Mouse (Mus musculus) heart, embryonic 11.5 days (tissue): ENCODE measurements around the gene Dnajb4. TPM values are rescaled to one million over a fixed set of nuclear protein-coding genes. Genes with fewer than 3 reads are reported as not detected.

Source experiments
- ATAC-seq: fragments of 200-750 bp; cut with Nextera tagmentation; replicated peaks from 2 replicates; pipeline ENCODE4 v1.8.0; 2017; ENCODE audit warnings: moderate library complexity; ENCODE audit not compliant: insufficient number of reproducible peaks, low FRiP score, low TSS enrichment
- H3K27ac ChIP-seq: fragments of 300-500 bp; sonication (generic); 2 replicates; pipeline ENCODE4 v1.5.1; 2014; ENCODE audit warnings: mild to moderate bottlenecking, low read depth, low read length
- H3K27me3 ChIP-seq: fragments of 300-500 bp; sonication (generic); 2 replicates; pipeline ENCODE4 v1.6.1; 2014; ENCODE audit warnings: mild to moderate bottlenecking, low read length, mixed read lengths; ENCODE audit not compliant: control insufficient read depth, insufficient read depth
- H3K36me3 ChIP-seq: fragments of 300-500 bp; sonication (generic); 2 replicates; pipeline ENCODE4 v1.6.1; 2014; ENCODE audit warnings: mild to moderate bottlenecking, low read length, moderate library complexity, mixed read lengths; ENCODE audit not compliant: control insufficient read depth, insufficient read depth
- H3K4me1 ChIP-seq: fragments of 300-500 bp; sonication (generic); 2 replicates; pipeline ENCODE4 v1.6.1; 2014; ENCODE audit warnings: low read length; ENCODE audit not compliant: control insufficient read depth, insufficient read depth
- H3K4me2 ChIP-seq: fragments of 300-500 bp; sonication (generic); 2 replicates; pipeline ENCODE4 v1.6.1; 2014; ENCODE audit warnings: mild to moderate bottlenecking, moderate library complexity
- H3K4me3 ChIP-seq: fragments of 300-500 bp; sonication (generic); 2 replicates; pipeline ENCODE4 v1.5.1; 2014; ENCODE audit warnings: low read depth, low read length
- H3K9ac ChIP-seq: fragments of 300-500 bp; sonication (generic); 2 replicates; pipeline ENCODE4 v1.6.1; 2014; ENCODE audit warnings: mild to moderate bottlenecking, low read depth, low read length, moderate library complexity
- H3K9me3 ChIP-seq: fragments of 300-500 bp; sonication (generic); replicated peaks from 2 replicates; pipeline ENCODE4 v1.6.1; 2016; ENCODE audit warnings: low read length; ENCODE audit not compliant: control insufficient read depth
- whole genome bisulfite sequencing: fragments of 180-500 bp; shearing (Covaris S2); extraction: QIAGEN DNeasy Blood & Tissue Kit; methylation state at CpG from one replicate; pipeline ENCODE4 v1.1.7; 2014; ENCODE audit not compliant: insufficient replicate concordance; 5-methylcytosine and 5-hydroxymethylcytosine counted together
- polyA plus RNA-seq: library from polyadenylated mRNA; unstranded; fragments of >200 nt; fragmentation: Nextera tagmentation; extraction: Ambion mirVana; gene quantifications from 2 replicates; pipeline ENCODE4 v1.2.1, GENCODE M21; 2014

The Dnajb4 gene
- polyA plus RNA-seq, 1 experiment from 2014 or later, result 46.2 TPM

DNA sequence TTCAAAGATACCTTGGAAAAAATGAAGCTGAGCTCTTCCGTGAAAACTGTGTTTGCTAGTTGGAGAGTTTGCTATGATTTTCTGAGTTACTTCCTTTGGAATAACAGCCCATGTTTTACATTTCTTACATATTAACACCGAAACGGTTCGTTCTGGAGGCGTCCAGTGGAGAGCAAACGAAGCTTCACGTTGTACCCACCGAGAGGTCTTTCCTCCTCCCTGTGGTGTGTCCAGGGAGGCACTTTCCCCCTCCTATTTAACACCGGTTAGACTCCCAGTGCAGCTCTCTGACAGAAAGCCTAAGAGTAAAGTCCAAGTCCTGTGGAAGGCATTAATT, 45.1 kb downstream of the Dnajb4 start:
- H3K9me3 ChIP-seq, result no peaks in the 10 kb centered on the region
- peaks cover 5% of the 10 kb centered on the region; the same call in 1 of the 2 replicates for H3K27me3 ChIP-seq
- H3K9ac ChIP-seq, result peak overlapping the region; percentile 73
- H3K27ac ChIP-seq, result no peak overlapping the region; the same call in 1 of the 2 replicates
- peak overlapping the region; percentile 88 for H3K4me2 ChIP-seq
- 31% methylated on average over 9 of the region's 9 CpGs for WGBS
- H3K36me3 ChIP-seq, result no peaks in the 10 kb centered on the region
- peak overlapping the region; percentile 55 for H3K4me3 ChIP-seq
- H3K4me1 ChIP-seq, result peaks cover 13% of the 10 kb centered on the region; the same call in 1 of the 2 replicates
- no peak for ATAC-seq

DNA sequence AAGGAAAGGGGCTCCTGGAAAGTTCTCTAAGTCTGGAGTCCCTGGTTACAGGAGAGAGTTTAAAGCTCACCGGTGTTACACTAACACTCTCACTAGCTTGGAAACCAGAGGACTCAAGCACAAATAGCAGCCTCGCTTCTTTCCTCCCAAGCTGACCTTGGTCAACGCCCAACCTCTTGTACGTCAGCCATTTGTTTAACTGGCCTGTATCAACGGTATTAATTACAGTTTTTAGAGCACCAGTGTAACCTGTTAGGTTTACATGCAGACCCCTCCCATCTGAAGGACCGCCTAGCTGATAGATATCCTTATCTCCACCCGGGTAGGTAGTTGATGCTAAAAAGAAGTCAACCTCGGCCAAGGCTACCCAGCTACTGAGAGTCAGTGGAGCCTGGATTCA, 46.8 kb downstream of the Dnajb4 start:
- 74% methylated on average over 8 of the region's 8 CpGs for WGBS
- no peak overlapping the region for H3K9ac ChIP-seq
- H3K4me1 ChIP-seq, result peaks cover 13% of the 10 kb centered on the region; the same call in 1 of the 2 replicates
- no peaks in the 10 kb centered on the region for H3K36me3 ChIP-seq
- H3K27me3 ChIP-seq, result peaks cover 5% of the 10 kb centered on the region; the same call in 1 of the 2 replicates
- no peaks in the 10 kb centered on the region for H3K9me3 ChIP-seq
- ATAC-seq, result no peak
- no peak overlapping the region for H3K27ac ChIP-seq
- H3K4me2 ChIP-seq, result no peak overlapping the region
- H3K4me3 ChIP-seq, result no peak overlapping the region

DNA sequence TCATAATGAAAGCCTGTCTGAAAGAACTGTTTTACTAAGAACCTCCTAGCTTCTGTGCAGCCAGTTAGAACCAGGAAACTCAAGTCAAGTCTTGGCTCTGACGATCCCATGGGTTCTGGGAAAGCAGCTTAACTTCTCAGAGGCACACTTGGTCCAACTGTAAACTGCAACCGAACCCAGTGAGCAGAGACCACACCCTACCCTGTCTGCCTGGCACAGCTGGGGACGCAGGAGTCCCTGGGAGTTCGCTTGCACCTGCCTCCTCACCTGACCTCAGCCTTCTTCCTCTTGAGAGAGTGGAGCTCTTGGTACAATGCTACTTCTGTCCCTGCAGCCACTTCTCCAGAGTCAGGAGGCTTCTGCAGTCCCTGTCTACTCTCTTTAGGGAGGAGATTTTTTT, 49.5 kb downstream of the Dnajb4 start:
- no peak overlapping the region for H3K4me3 ChIP-seq
- 68% methylated on average over 4 of the region's 4 CpGs for WGBS
- H3K27me3 ChIP-seq, result peaks cover 5% of the 10 kb centered on the region; the same call in 1 of the 2 replicates
- H3K36me3 ChIP-seq, result no peaks in the 10 kb centered on the region
- 0 out of 2 replicates have a peak, but pooled peaks cover 8% of the 10 kb centered on the region for H3K4me1 ChIP-seq
- no peak overlapping the region for H3K9ac ChIP-seq
- ATAC-seq, result no peak
- no peak overlapping the region for H3K4me2 ChIP-seq
- no peaks in the 10 kb centered on the region for H3K9me3 ChIP-seq
- H3K27ac ChIP-seq, result no peak overlapping the region

DNA sequence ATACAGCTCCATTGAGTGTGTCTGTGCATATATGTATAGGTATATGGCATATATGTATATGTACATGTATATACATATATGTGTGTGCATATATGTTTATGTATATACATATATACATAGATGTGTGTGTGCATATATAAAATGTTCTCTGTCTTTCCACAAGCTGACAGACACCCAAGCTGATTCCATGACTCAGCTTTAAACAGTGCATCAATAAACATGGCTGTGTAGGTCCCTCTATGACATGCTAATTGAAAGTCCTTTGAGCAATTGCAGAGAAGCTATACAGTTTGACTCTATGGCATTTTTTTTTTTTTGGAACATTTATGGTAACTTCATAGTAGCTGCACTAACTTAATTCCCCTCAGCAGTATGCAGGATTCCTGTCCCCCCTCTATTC, 50.8 kb downstream of the Dnajb4 start:
- H3K36me3 ChIP-seq, result no peaks in the 10 kb centered on the region
- no peak overlapping the region for H3K27ac ChIP-seq
- H3K4me2 ChIP-seq, result no peak overlapping the region
- ATAC-seq, result no peak
- 0 out of 2 replicates have a peak, but pooled peaks cover 6% of the 10 kb centered on the region for H3K4me1 ChIP-seq
- no peak overlapping the region for H3K4me3 ChIP-seq
- H3K27me3 ChIP-seq, result no peaks in the 10 kb centered on the region
- H3K9ac ChIP-seq, result no peak overlapping the region
- no peaks in the 10 kb centered on the region for H3K9me3 ChIP-seq

DNA sequence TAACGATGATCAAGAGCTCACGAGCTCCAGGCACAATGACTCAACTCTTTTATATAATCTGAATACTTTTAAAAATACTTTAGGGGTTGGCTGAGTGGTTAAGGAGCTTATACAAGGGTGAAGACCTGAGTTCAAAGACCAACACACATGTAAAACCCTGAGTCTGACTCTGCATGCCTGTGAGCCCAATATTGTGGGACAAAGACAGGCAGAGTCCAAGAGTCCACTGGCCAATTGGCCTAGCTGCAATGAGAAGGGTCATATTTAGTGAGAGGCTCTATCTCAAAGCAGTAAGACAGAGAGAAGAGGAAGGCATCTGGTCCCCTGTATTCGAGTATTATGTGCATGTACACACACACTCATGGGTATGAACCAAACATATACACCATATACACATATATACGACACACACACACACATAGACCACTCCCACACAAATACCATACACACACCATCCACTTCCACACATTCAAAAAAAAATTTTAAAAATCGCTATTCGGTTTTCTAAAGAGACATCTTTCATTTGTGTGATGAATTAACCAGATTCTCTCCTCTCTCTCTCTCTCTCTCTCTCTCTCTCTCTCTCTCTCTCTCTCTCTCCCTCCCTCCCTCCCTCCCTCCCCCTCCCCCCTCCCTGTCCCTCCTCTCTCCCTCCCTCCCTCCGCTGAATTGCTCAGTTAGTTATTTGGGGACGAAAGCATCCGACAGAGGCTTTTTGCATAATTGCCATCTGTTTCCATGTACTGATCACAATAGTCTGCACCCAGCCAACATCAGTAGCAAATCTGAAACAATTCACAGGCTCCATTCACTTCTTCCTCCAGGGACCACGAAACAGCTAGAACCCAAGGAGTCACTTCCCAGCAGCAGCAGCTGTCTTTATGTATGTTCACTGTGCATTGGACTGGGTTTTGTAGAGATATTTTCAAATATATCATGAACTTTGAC, 51.5 kb downstream of the Dnajb4 start:
- no peaks in the 10 kb centered on the region for H3K27me3 ChIP-seq
- no peak overlapping the region for H3K27ac ChIP-seq
- H3K4me2 ChIP-seq, result no peak overlapping the region
- no peak for ATAC-seq
- no peak overlapping the region for H3K4me3 ChIP-seq
- 85% methylated on average over 10 of the region's 10 CpGs for WGBS
- H3K9ac ChIP-seq, result no peak overlapping the region
- H3K36me3 ChIP-seq, result no peaks in the 10 kb centered on the region
- 0 out of 2 replicates have a peak, but pooled peaks cover 6% of the 10 kb centered on the region for H3K4me1 ChIP-seq
- H3K9me3 ChIP-seq, result no peaks in the 10 kb centered on the region

DNA sequence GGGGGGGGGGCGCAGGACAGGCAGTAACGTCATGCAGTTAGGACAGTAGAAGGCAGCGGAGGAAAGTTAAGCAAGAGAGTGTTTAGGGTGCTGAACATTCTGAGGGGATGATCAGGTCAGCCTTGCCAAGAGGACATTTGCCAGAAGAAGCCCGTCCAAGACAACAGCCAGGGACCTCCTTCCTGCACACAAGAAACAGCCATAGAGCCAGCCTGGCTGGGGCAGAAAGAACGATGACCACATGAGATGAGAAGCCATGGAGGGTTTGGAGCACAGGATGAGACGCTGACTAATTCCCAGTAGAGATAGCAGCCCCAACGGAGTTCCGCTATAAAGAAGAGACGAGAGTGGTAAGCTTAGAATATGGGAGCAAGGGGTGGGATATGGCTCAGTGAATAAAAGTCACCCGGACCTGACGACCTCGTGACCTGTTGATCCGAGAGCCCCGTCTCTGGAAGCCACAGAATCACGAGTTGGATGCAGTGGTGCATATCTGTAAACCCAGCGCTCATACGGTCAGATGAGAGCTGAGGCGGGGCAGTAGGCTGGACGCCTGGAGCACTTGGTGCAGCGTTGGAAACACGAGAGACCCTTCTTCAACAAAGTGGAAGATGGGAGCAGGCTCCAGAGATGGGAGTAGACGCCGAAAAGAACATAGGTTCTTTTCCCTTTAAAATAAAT, 53.1 kb downstream of the Dnajb4 start:
- Histone ChIP-seq H3K9me3 (no peaks in the 10 kb centered on the region), H3K27ac (no peak overlapping the region)

DNA sequence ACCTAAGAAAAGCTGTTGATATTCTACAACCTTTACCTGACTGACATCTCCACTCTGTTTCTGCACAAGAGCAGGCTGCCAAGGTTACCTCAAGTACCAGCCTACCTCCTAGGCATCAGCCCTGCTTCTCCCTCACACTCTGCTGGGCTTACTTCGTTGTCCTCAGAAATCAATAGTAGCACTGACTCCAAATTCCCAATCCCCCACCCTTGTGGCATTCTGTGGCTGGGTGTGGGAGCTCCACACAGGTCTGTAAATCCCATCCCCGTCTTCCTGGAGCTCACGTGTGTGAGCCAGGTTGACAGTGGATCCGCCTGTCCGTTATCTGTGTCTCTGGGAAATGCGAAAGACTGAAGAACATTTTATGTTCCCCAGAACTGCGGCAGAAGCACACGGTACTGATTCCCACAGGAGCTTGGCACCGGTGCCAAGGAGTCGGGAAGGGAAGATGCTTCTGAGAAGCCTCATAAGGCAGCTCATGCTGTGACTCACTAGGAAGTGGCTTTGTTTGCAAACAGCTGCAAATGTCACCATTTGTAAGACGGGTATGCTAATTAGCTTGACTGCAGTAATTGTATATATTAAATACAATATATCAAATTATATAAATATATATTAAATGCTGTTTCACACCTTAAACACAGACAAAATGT, 54.7 kb downstream of the Dnajb4 start:
- H3K27ac ChIP-seq, result no peak overlapping the region
- no peak overlapping the region for H3K4me2 ChIP-seq
- H3K27me3 ChIP-seq, result no peaks in the 10 kb centered on the region
- H3K4me1 ChIP-seq, result peaks cover 10% of the 10 kb centered on the region
- no peak overlapping the region for H3K9ac ChIP-seq
- H3K4me3 ChIP-seq, result no peak overlapping the region
- 49% methylated on average over 11 of the region's 11 CpGs for WGBS
- H3K9me3 ChIP-seq, result no peaks in the 10 kb centered on the region
- no peaks in the 10 kb centered on the region for H3K36me3 ChIP-seq
- no peak for ATAC-seq

More for the DNA sequence above, 53.1 kb downstream of the Dnajb4 start:
- Histone ChIP-seq H3K4me3 (no peak overlapping the region), H3K27me3 (no peaks in the 10 kb centered on the region), H3K9ac (no peak overlapping the region), H3K36me3 (no peaks in the 10 kb centered on the region), H3K4me1 (peaks cover 11% of the 10 kb centered on the region), H3K4me2 (no peak overlapping the region)
- no peak for ATAC-seq
- WGBS, result 69% methylated on average over 23 of the region's 23 CpGs

DNA sequence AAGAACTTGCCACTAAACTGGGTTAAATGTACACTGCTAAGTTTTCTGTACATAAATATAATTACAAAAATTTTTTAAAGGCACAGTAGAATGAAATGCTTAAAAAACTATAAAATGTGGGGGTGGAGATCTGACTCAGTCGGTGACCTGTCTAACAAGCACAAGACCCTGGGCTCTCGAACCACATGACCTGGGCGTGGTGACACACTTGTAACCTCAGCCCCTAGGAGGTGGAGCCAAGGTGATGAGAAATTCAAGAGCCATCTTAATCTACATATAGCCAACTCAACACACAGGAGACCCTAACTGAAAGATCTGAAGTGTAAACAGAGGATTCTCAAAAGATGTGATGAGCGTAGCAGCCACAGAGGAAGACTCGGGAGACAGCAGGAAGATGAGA, 56.0 kb downstream of the Dnajb4 start:
- peaks cover 17% of the 10 kb centered on the region for H3K4me1 ChIP-seq
- 78% methylated on average over 5 of the region's 5 CpGs for WGBS
- no peak overlapping the region for H3K27ac ChIP-seq
- no peak overlapping the region for H3K9ac ChIP-seq
- H3K9me3 ChIP-seq, result no peaks in the 10 kb centered on the region
- ATAC-seq, result no peak
- no peaks in the 10 kb centered on the region for H3K36me3 ChIP-seq
- H3K4me2 ChIP-seq, result no peak overlapping the region
- no peak overlapping the region for H3K4me3 ChIP-seq
- no peaks in the 10 kb centered on the region for H3K27me3 ChIP-seq
